Mouse (Mus musculus): ENCODE data around the gene Comt. TPM values are rescaled to one million over a fixed set of nuclear protein-coding genes. Genes with fewer than 3 reads are reported as not detected.

Gene Comt
- polyA plus RNA-seq, 1 experiment from 2014 or later: 112 TPM

DNA sequence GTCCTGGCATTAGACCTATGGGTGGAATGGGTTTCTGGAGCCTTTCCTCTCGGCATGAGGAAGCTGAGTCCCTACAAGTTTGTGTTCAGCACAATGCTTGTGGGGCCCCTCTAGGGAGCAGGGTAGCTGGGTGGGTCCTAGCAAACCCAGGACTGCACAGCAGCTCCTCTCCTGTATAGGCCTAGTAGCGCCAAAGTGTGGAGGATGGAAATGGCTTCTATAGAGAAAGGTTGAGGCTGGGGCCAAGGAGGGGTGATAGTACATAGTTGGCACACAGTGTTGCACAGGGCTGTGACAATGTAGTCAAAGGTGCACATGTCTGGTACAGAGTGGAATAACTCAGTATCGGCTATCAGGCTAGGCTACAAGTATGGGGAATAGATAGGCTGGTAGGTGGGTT lies 32.6 kb downstream of the Comt start:
- Histone ChIP-seq H3K4me2 (ENCODE audit: low read length) (peak overlapping the region; percentile 99), H3K4me3 (ENCODE audit: control insufficient read depth in 1 of 2, insufficient read depth in 1 of 2, low read depth in 1 of 2, low read length in 2 of 2) (peak overlapping the region in 1 of 2 experiments; percentile 71; a peak in 2 of 4 replicates), H3K9ac (ENCODE audit: low read length) (peak overlapping the region; percentile 92), H3K4me1 (ENCODE audit: control insufficient read depth in 2 of 2, insufficient read depth in 2 of 2, low read length in 2 of 2) (peaks cover 32 to 44% of the 10 kb centered on the region in 2 experiments), H3K27ac (replicated peaks in 1 of 2; ENCODE audit: control insufficient read depth in 1 of 2, insufficient read depth in 1 of 2, low read depth in 2 of 2, low read length in 2 of 2) (peak overlapping the region; percentile 68 to 91), H3K9me3 (ENCODE audit: control insufficient read depth, low read length) (no peaks in the 10 kb centered on the region), H3K36me3 (ENCODE audit: control insufficient read depth, insufficient read depth, low read length) (peaks cover 23% of the 10 kb centered on the region), H3K27me3 (ENCODE audit: control insufficient read depth, insufficient read depth, low read length) (no peaks in the 10 kb centered on the region)
- ATAC-seq (ENCODE audit: insufficient number of reproducible peaks, insufficient read depth, low FRiP score, low read depth): no peak
- 59% methylated on average over 3 of the region's 3 CpGs for WGBS

DNA sequence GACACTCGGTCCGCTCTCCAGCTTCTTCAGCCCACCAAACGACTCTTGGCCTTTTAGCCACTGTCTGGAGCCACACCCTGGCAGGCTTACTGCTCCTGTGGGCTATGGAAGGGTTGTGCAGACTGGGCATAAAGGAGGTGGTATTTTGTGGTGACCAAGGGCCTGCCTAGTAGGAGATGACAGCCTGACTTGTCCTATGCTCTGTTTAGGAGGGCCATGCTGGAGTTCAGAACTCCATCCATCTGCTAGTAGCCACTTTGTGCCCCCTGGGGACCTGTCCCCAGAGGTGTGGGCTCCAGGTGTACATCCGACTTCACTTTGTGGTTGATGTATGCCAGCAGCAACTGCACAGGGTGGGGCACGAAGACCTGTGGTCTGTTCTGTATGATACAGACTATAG lies 33.1 kb downstream of the Comt start:
- Histone ChIP-seq H3K4me2 (ENCODE audit: low read length) (peak overlapping the region; percentile 99), H3K9ac (ENCODE audit: low read length) (peak overlapping the region; percentile 92), H3K27ac (replicated peaks in 1 of 2; ENCODE audit: control insufficient read depth in 1 of 2, insufficient read depth in 1 of 2, low read depth in 2 of 2, low read length in 2 of 2) (peak overlapping the region; percentile 68 to 91; a peak in 3 of 4 replicates), H3K27me3 (ENCODE audit: control insufficient read depth, insufficient read depth, low read length) (no peaks in the 10 kb centered on the region), H3K4me1 (ENCODE audit: control insufficient read depth in 2 of 2, insufficient read depth in 2 of 2, low read length in 2 of 2) (peaks cover 34 to 49% of the 10 kb centered on the region in 2 experiments), H3K4me3 (ENCODE audit: control insufficient read depth in 1 of 2, insufficient read depth in 1 of 2, low read depth in 1 of 2, low read length in 2 of 2) (peak overlapping the region; percentile 63 to 71), H3K9me3 (ENCODE audit: control insufficient read depth, low read length) (no peaks in the 10 kb centered on the region), H3K36me3 (ENCODE audit: control insufficient read depth, insufficient read depth, low read length) (peaks cover 18% of the 10 kb centered on the region)
- ATAC-seq (ENCODE audit: insufficient number of reproducible peaks, insufficient read depth, low FRiP score, low read depth): no peak
- WGBS: 53% methylated on average over 5 of the region's 5 CpGs

DNA sequence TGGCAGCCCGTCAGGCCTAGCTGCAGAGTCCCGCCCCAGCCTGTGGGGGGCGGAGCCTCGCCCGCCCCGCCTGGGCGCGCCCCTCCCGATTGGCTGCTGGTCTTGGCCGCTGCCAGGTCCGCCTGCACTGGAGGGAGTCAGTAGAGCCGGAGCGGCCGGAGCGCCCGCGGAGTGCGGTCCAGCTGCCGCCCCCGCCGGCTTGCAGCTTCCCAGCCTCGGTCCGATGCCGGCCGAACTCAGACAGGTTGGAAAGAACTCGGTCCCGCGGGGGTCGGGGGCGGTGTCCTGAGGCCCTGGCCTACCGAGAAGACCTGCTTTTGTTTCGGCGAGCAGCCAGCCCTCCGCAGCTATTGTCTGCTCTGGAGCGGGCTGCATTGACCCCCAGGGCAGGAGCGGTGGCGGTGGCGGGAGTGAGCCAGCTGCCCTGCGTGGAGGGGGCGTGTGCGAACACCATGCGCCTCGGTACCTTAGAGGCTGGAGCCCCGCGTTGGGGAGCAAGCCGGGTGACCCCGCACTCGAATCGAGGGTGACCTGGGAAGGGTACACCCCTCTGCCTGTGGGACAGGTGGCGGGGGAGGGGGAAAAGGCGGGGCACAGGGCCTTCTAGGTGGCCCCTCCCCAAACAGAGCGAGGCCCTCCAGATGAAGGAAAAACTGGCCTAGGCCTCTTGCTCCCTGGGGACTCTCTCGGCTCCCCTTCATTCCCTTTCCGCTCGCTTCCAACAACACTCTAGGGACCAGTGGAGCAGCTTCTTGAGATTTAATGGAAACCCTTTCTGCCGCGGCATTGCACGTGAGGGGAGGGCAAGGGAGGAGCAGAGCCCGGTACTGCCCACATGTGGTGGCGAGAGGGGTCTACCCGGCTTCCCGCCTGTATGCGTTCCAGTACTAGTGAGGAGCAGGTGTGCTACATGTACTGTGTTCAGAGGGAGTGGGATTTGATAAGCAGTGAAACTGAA lies 33.9 kb downstream of the Comt start:
- ATAC-seq (ENCODE audit: insufficient number of reproducible peaks, insufficient read depth, low FRiP score, low read depth): peak; percentile 68
- Histone ChIP-seq H3K4me2 (ENCODE audit: low read length) (peak overlapping the region; percentile 99), H3K27me3 (ENCODE audit: control insufficient read depth, insufficient read depth, low read length) (no peaks in the 10 kb centered on the region), H3K4me3 (ENCODE audit: control insufficient read depth in 1 of 2, insufficient read depth in 1 of 2, low read depth in 1 of 2, low read length in 2 of 2) (peak overlapping the region; percentile 63 to 71), H3K9ac (ENCODE audit: low read length) (peak overlapping the region; percentile 92), H3K36me3 (ENCODE audit: control insufficient read depth, insufficient read depth, low read length) (peaks cover 9% of the 10 kb centered on the region), H3K4me1 (ENCODE audit: control insufficient read depth in 2 of 2, insufficient read depth in 2 of 2, low read length in 2 of 2) (peaks cover 42 to 57% of the 10 kb centered on the region in 2 experiments), H3K27ac (replicated peaks in 1 of 2; ENCODE audit: control insufficient read depth in 1 of 2, insufficient read depth in 1 of 2, low read depth in 2 of 2, low read length in 2 of 2) (peak overlapping the region; percentile 68 to 91), H3K9me3 (ENCODE audit: control insufficient read depth, low read length) (no peaks in the 10 kb centered on the region)
- under 1% methylated on average over 63 of the region's 63 CpGs for WGBS

DNA sequence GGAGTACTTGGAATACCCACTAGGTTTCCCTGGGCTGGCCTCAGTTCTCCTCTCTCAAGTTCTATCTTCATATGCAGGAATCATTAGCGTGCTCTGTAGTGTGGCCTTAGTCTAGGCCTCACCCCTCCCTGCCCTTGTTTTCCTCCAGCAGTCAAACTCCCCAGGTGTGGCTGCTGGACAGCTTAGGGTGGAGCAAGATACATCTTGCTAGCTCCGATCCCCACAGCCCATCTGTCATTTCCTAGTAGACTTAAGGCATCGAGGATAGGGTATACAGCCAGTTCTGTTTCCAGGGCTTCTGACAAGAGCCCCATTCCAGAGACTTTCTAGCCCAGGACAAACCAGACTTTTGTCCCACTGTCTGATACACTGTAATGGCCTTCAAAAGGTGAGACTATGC lies 34.9 kb downstream of the Comt start:
- H3K4me3 ChIP-seq (ENCODE audit: control insufficient read depth in 1 of 2, insufficient read depth in 1 of 2, low read depth in 1 of 2, low read length in 2 of 2): no peak overlapping the region
- H3K4me2 ChIP-seq (ENCODE audit: low read length): no peak overlapping the region; the same call in 1 of the 2 replicates
- H3K9ac ChIP-seq (ENCODE audit: low read length): no peak overlapping the region
- WGBS: 86% methylated on average over 3 of the region's 3 CpGs
- no peaks in the 10 kb centered on the region for H3K36me3 ChIP-seq (ENCODE audit: control insufficient read depth, insufficient read depth, low read length)
- ATAC-seq (ENCODE audit: insufficient number of reproducible peaks, insufficient read depth, low FRiP score, low read depth): no peak
- peaks cover 46 to 62% of the 10 kb centered on the region in 2 experiments for H3K4me1 ChIP-seq (ENCODE audit: control insufficient read depth in 2 of 2, insufficient read depth in 2 of 2, low read length in 2 of 2)
- no peak overlapping the region for H3K27ac ChIP-seq (replicated peaks in 1 of 2; ENCODE audit: control insufficient read depth in 1 of 2, insufficient read depth in 1 of 2, low read depth in 2 of 2, low read length in 2 of 2)
- H3K27me3 ChIP-seq (ENCODE audit: control insufficient read depth, insufficient read depth, low read length): no peaks in the 10 kb centered on the region
- no peaks in the 10 kb centered on the region for H3K9me3 ChIP-seq (ENCODE audit: control insufficient read depth, low read length)

DNA sequence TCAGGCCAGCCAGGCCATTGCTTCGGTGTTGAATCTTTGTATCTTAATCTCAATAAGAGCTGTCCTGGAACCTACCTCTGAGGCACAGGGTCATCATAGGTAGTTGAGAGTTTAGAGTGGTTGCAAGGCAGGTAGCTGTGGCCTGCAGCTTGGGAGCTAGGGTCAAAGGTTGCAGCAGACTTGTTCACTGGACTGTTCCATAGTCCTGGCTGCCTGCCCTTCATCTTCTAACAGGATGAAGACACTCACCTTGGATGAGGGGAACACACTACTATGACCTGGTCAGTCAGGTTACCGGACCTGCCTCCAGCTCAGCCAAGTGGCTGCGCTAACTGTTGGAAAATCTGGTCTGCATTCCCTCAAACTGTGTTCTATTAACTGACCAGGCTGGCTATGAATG lies 35.5 kb downstream of the Comt start:
- 95% methylated on average over 3 of the region's 3 CpGs for whole genome bisulfite sequencing
- no peak overlapping the region for H3K27ac ChIP-seq (replicated peaks in 1 of 2; ENCODE audit: control insufficient read depth in 1 of 2, insufficient read depth in 1 of 2, low read depth in 2 of 2, low read length in 2 of 2)
- H3K4me2 ChIP-seq (ENCODE audit: low read length): no peak overlapping the region
- peaks cover 40 to 56% of the 10 kb centered on the region in 2 experiments for H3K4me1 ChIP-seq (ENCODE audit: control insufficient read depth in 2 of 2, insufficient read depth in 2 of 2, low read length in 2 of 2)
- no peaks in the 10 kb centered on the region for H3K27me3 ChIP-seq (ENCODE audit: control insufficient read depth, insufficient read depth, low read length)
- H3K4me3 ChIP-seq (ENCODE audit: control insufficient read depth in 1 of 2, insufficient read depth in 1 of 2, low read depth in 1 of 2, low read length in 2 of 2): no peak overlapping the region
- no peak overlapping the region for H3K9ac ChIP-seq (ENCODE audit: low read length)
- H3K36me3 ChIP-seq (ENCODE audit: control insufficient read depth, insufficient read depth, low read length): no peaks in the 10 kb centered on the region
- H3K9me3 ChIP-seq (ENCODE audit: control insufficient read depth, low read length): no peaks in the 10 kb centered on the region
- ATAC-seq (ENCODE audit: insufficient number of reproducible peaks, insufficient read depth, low FRiP score, low read depth): no peak

DNA sequence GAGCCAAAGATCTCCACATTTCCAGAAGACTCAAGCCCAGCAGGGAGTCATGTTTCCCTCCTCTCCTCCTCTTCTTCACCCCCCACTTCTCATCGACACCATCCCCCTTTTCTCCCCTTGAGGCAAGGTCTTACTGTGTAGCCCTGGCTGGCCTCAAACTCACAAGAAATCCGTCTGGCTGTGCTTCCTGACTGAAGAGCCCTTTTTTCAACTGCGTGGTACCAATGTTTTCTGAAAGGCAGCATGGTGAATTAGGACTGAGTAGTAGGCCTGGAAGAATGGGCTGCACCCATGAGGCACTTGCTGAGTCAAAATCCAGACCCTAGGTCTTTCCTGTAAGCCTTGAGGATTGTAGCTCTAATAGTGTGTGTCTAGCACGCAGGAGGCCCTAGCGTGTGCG lies 36.3 kb downstream of the Comt start:
- H3K9ac ChIP-seq (ENCODE audit: low read length): no peak overlapping the region
- H3K27me3 ChIP-seq (ENCODE audit: control insufficient read depth, insufficient read depth, low read length): no peaks in the 10 kb centered on the region
- peaks cover 36 to 49% of the 10 kb centered on the region in 2 experiments for H3K4me1 ChIP-seq (ENCODE audit: control insufficient read depth in 2 of 2, insufficient read depth in 2 of 2, low read length in 2 of 2)
- no peak for ATAC-seq (ENCODE audit: insufficient number of reproducible peaks, insufficient read depth, low FRiP score, low read depth)
- no peaks in the 10 kb centered on the region for H3K36me3 ChIP-seq (ENCODE audit: control insufficient read depth, insufficient read depth, low read length)
- no peaks in the 10 kb centered on the region for H3K9me3 ChIP-seq (ENCODE audit: control insufficient read depth, low read length)
- 72% methylated on average over 6 of the region's 6 CpGs for WGBS
- no peak overlapping the region for H3K4me3 ChIP-seq (ENCODE audit: control insufficient read depth in 1 of 2, insufficient read depth in 1 of 2, low read depth in 1 of 2, low read length in 2 of 2)
- H3K27ac ChIP-seq (replicated peaks in 1 of 2; ENCODE audit: control insufficient read depth in 1 of 2, insufficient read depth in 1 of 2, low read depth in 2 of 2, low read length in 2 of 2): no peak overlapping the region
- H3K4me2 ChIP-seq (ENCODE audit: low read length): no peak overlapping the region

DNA sequence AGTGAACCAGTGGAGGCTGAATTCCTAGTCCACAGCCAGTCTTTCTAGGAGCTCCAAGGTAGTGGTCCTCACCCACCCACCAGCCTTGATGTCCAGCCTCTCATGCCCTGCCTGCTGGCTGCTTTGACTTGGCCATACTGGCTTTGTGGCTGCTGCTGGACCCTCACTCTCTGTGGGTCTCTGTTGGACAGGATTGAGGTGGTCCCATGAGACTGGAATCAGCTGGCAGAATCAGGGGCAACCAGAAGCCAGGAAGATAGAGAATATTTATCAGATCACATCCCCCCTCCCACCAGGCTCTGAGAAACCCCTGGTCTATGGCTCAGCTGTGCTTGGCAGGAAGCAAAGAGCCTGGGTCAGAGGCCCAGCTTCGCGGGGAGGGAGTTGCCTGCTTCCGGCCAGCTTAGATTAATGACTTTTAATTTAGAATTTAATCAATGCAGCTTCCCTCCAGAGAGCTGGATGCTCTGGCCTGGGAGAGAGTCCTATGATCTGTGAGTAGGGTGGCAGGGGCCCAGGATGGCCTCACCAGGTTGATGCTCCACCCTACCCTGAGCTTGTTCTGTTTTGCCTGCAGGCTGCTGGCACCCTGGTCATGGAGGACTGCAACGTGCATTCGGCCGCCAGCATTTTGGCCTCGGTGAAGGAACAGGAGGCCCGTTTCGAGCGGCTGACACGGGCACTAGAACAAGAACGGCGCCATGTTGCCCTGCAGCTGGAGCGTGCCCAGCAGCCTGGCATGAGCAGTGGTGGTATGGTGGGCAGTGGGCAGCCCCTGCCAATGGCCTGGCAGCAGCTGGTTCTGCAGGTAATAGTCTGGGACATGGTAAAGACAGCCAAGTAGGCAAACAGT lies 37.8 kb downstream of the Comt start:
- peak overlapping the region in 1 of 2 experiments; percentile 47; a peak in 2 of 4 replicates for H3K27ac ChIP-seq (replicated peaks in 1 of 2; ENCODE audit: control insufficient read depth in 1 of 2, insufficient read depth in 1 of 2, low read depth in 2 of 2, low read length in 2 of 2)

More for the DNA sequence above, 37.8 kb downstream of the Comt start:
- H3K9me3 ChIP-seq (ENCODE audit: control insufficient read depth, low read length): no peaks in the 10 kb centered on the region
- 82% methylated on average over 14 of the region's 14 CpGs for WGBS
- no peaks in the 10 kb centered on the region for H3K27me3 ChIP-seq (ENCODE audit: control insufficient read depth, insufficient read depth, low read length)
- H3K36me3 ChIP-seq (ENCODE audit: control insufficient read depth, insufficient read depth, low read length): no peaks in the 10 kb centered on the region
- H3K4me3 ChIP-seq (ENCODE audit: control insufficient read depth in 1 of 2, insufficient read depth in 1 of 2, low read depth in 1 of 2, low read length in 2 of 2): no peak overlapping the region
- peaks cover 25 to 36% of the 10 kb centered on the region in 2 experiments for H3K4me1 ChIP-seq (ENCODE audit: control insufficient read depth in 2 of 2, insufficient read depth in 2 of 2, low read length in 2 of 2)
- ATAC-seq (ENCODE audit: insufficient number of reproducible peaks, insufficient read depth, low FRiP score, low read depth): no peak
- no peak overlapping the region for H3K4me2 ChIP-seq (ENCODE audit: low read length)
- H3K9ac ChIP-seq (ENCODE audit: low read length): 0 out of 2 replicates have a peak overlapping the region, but pooled peaks have one; percentile 16
